Mouse (Mus musculus): Measurements from ENCODE around the gene Srek1ip1. TPM values are rescaled to one million over a fixed set of nuclear protein-coding genes. Genes with fewer than 3 reads are reported as not detected.

Gene Srek1ip1
- polyA plus RNA-seq, 1 experiment = 16.7 TPM

GRCm38 (mm10) chr13:104817696-104818095, 25.4 kb downstream of the Srek1ip1 start:
- TF ChIP-seq POLR2A (IDR thresholded peaks at IDR 0.05; ENCODE audit: borderline replicate concordance, insufficient read depth, low read length) (no peak), CTCF (IDR thresholded peaks at IDR 0.05; ENCODE audit: borderline replicate concordance, insufficient read depth, low read depth, low read length) (no peak)
- Histone ChIP-seq H3K4me1 (ENCODE audit: control insufficient read depth, insufficient read depth, low read length) (no peaks in the 10 kb centered on the region; the same call in 1 of the 2 replicates), H3K27ac (ENCODE audit: insufficient read depth, low read length) (no peak overlapping the region), H3K4me3 (replicated peaks; ENCODE audit: insufficient read depth, low read depth, low read length) (peak overlapping the region; percentile 80), H3K27me3 (ENCODE audit: control insufficient read depth, insufficient read depth, low read length) (no peaks in the 10 kb centered on the region)
- WGBS = 55% methylated on average over 12 of the region's 12 CpGs
- no peak for DNase-seq

GRCm38 (mm10) chr13:104821192-104821591, 28.9 kb downstream of the Srek1ip1 start:
- TF ChIP-seq CTCF (IDR thresholded peaks at IDR 0.05; ENCODE audit: borderline replicate concordance, insufficient read depth, low read depth, low read length) (no peak), POLR2A (IDR thresholded peaks at IDR 0.05; ENCODE audit: borderline replicate concordance, insufficient read depth, low read length) (no peak)
- Histone ChIP-seq H3K4me3 (replicated peaks; ENCODE audit: insufficient read depth, low read depth, low read length) (no peak overlapping the region), H3K27me3 (ENCODE audit: control insufficient read depth, insufficient read depth, low read length) (no peaks in the 10 kb centered on the region), H3K27ac (ENCODE audit: insufficient read depth, low read length) (no peak overlapping the region), H3K4me1 (ENCODE audit: control insufficient read depth, insufficient read depth, low read length) (no peaks in the 10 kb centered on the region)
- DNase-seq = no peak

- no peak for DNase-seq
- Histone ChIP-seq H3K27me3 (ENCODE audit: control insufficient read depth, insufficient read depth, low read length) (no peaks in the 10 kb centered on the region), H3K4me3 (replicated peaks; ENCODE audit: insufficient read depth, low read depth, low read length) (no peak overlapping the region), H3K27ac (ENCODE audit: insufficient read depth, low read length) (no peak overlapping the region), H3K4me1 (ENCODE audit: control insufficient read depth, insufficient read depth, low read length) (no peaks in the 10 kb centered on the region)
- no peak for TF ChIP-seq CTCF (IDR thresholded peaks at IDR 0.05; ENCODE audit: borderline replicate concordance, insufficient read depth, low read depth, low read length)
- no peak for TF ChIP-seq POLR2A (IDR thresholded peaks at IDR 0.05; ENCODE audit: borderline replicate concordance, insufficient read depth, low read length)
- 96% methylated on average over 1 of the region's 1 CpGs for WGBS
Observed at GRCm38 (mm10) chr13:104821908-104822307, 29.6 kb downstream of the Srek1ip1 start.

GRCm38 (mm10) chr13:104822411-104822838, 30.1 kb downstream of the Srek1ip1 start:
- TF ChIP-seq CTCF (IDR thresholded peaks at IDR 0.05; ENCODE audit: borderline replicate concordance, insufficient read depth, low read depth, low read length) (no peak), POLR2A (IDR thresholded peaks at IDR 0.05; ENCODE audit: borderline replicate concordance, insufficient read depth, low read length) (no peak)
- no peak for DNase-seq
- H3K27ac ChIP-seq (ENCODE audit: insufficient read depth, low read length) = no peak overlapping the region
- WGBS = 20% methylated on average over 8 of the region's 8 CpGs
- no peak overlapping the region for H3K4me3 ChIP-seq (replicated peaks; ENCODE audit: insufficient read depth, low read depth, low read length)
- no peaks in the 10 kb centered on the region for H3K27me3 ChIP-seq (ENCODE audit: control insufficient read depth, insufficient read depth, low read length)
- H3K4me1 ChIP-seq (ENCODE audit: control insufficient read depth, insufficient read depth, low read length) = no peaks in the 10 kb centered on the region

- 90% methylated on average over 2 of the region's 2 CpGs for WGBS
- no peak for DNase-seq
- Histone ChIP-seq H3K27ac (ENCODE audit: insufficient read depth, low read length) (no peak overlapping the region), H3K27me3 (ENCODE audit: control insufficient read depth, insufficient read depth, low read length) (no peaks in the 10 kb centered on the region), H3K4me1 (ENCODE audit: control insufficient read depth, insufficient read depth, low read length) (no peaks in the 10 kb centered on the region), H3K4me3 (replicated peaks; ENCODE audit: insufficient read depth, low read depth, low read length) (no peak overlapping the region)
- no peak for TF ChIP-seq CTCF (IDR thresholded peaks at IDR 0.05; ENCODE audit: borderline replicate concordance, insufficient read depth, low read depth, low read length)
Observed at GRCm38 (mm10) chr13:104825470-104825869, 33.2 kb downstream of the Srek1ip1 start.

GRCm38 (mm10) chr13:104832811-104833210, 40.5 kb downstream of the Srek1ip1 start:
- no peak for DNase-seq

GRCm38 (mm10) chr13:104837628-104838027, 45.3 kb downstream of the Srek1ip1 start:
- 86% methylated on average over 7 of the region's 7 CpGs for WGBS
- TF ChIP-seq CTCF (IDR thresholded peaks at IDR 0.05; ENCODE audit: borderline replicate concordance, insufficient read depth, low read depth, low read length) = no peak
- TF ChIP-seq POLR2A (IDR thresholded peaks at IDR 0.05; ENCODE audit: borderline replicate concordance, insufficient read depth, low read length) = no peak

More at GRCm38 (mm10) chr13:104832811-104833210, 40.5 kb downstream of the Srek1ip1 start:
- no peaks in the 10 kb centered on the region for H3K27me3 ChIP-seq (ENCODE audit: control insufficient read depth, insufficient read depth, low read length)
- H3K4me1 ChIP-seq (ENCODE audit: control insufficient read depth, insufficient read depth, low read length) = no peaks in the 10 kb centered on the region
- no peak overlapping the region for H3K27ac ChIP-seq (ENCODE audit: insufficient read depth, low read length)
- WGBS = 93% methylated on average over 13 of the region's 13 CpGs
- TF ChIP-seq POLR2A (IDR thresholded peaks at IDR 0.05; ENCODE audit: borderline replicate concordance, insufficient read depth, low read length) = no peak
- TF ChIP-seq CTCF (IDR thresholded peaks at IDR 0.05; ENCODE audit: borderline replicate concordance, insufficient read depth, low read depth, low read length) = no peak
- no peak overlapping the region for H3K4me3 ChIP-seq (replicated peaks; ENCODE audit: insufficient read depth, low read depth, low read length)

GRCm38 (mm10) chr13:104841937-104842336, 49.7 kb downstream of the Srek1ip1 start:
- no peaks in the 10 kb centered on the region; the same call in 1 of the 2 replicates for H3K4me1 ChIP-seq (ENCODE audit: control insufficient read depth, insufficient read depth, low read length)
- DNase-seq = no peak
- TF ChIP-seq POLR2A (IDR thresholded peaks at IDR 0.05; ENCODE audit: borderline replicate concordance, insufficient read depth, low read length) (no peak), CTCF (IDR thresholded peaks at IDR 0.05; ENCODE audit: borderline replicate concordance, insufficient read depth, low read depth, low read length) (no peak)
- H3K27me3 ChIP-seq (ENCODE audit: control insufficient read depth, insufficient read depth, low read length) = no peaks in the 10 kb centered on the region
- 68% methylated on average over 4 of the region's 4 CpGs for WGBS
- no peak overlapping the region for H3K27ac ChIP-seq (ENCODE audit: insufficient read depth, low read length)
- H3K4me3 ChIP-seq (replicated peaks; ENCODE audit: insufficient read depth, low read depth, low read length) = no peak overlapping the region

More at GRCm38 (mm10) chr13:104837628-104838027, 45.3 kb downstream of the Srek1ip1 start:
- Histone ChIP-seq H3K4me1 (ENCODE audit: control insufficient read depth, insufficient read depth, low read length) (no peaks in the 10 kb centered on the region), H3K27me3 (ENCODE audit: control insufficient read depth, insufficient read depth, low read length) (no peaks in the 10 kb centered on the region), H3K27ac (ENCODE audit: insufficient read depth, low read length) (no peak overlapping the region), H3K4me3 (replicated peaks; ENCODE audit: insufficient read depth, low read depth, low read length) (no peak overlapping the region)
- no peak for DNase-seq
